Mouse (Mus musculus) liver, adult 2 months (tissue): ENCODE data around the gene Ncmap. TPM values are rescaled to one million over a fixed set of nuclear protein-coding genes. Genes with fewer than 3 reads are reported as not detected.

Experiments
- DNase-seq: peaks from one replicate; pipeline ENCODE4 v3.0.0-alpha.2; 2011; ENCODE audit warnings: low read depth, low spot score; ENCODE audit errors: extremely low read depth
- H3K27ac ChIP-seq: fragments of 200-500 bp; replicated peaks from 2 replicates; pipeline ENCODE4 v1.5.1; 2012; ENCODE audit warnings: low read depth, mild to moderate bottlenecking, control low read depth, inconsistent platforms, low read length; ENCODE audit not compliant: insufficient read depth
- H3K27me3 ChIP-seq: fragments of 200-500 bp; 2 replicates; pipeline ENCODE4 v1.6.1; 2012; ENCODE audit warnings: mild to moderate bottlenecking, moderate library complexity, low read length, inconsistent platforms; ENCODE audit not compliant: control insufficient read depth, insufficient read depth
- H3K36me3 ChIP-seq: fragments of 200-500 bp; 2 replicates; pipeline ENCODE4 v1.6.1; 2012; ENCODE audit warnings: low read length, inconsistent platforms; ENCODE audit not compliant: control insufficient read depth, insufficient read depth
- H3K4me1 ChIP-seq: fragments of 200-500 bp; 2 replicates; pipeline ENCODE4 v1.6.1; 2011; ENCODE audit warnings: low read length; ENCODE audit not compliant: control insufficient read depth, insufficient read depth
- H3K4me3 ChIP-seq: fragments of 200-500 bp; 2 replicates; pipeline ENCODE4 v1.5.1; 2011; ENCODE audit warnings: low read depth, mild to moderate bottlenecking, control low read depth, low read length, moderate library complexity; ENCODE audit not compliant: insufficient read depth
- H3K79me2 ChIP-seq: fragments of 200-500 bp; 2 replicates; pipeline ENCODE4 v1.6.1; 2012; ENCODE audit warnings: inconsistent platforms, mild to moderate bottlenecking, low read length, moderate library complexity; ENCODE audit not compliant: control insufficient read depth, insufficient read depth
- H3K9ac ChIP-seq: fragments of 200-500 bp; 2 replicates; pipeline ENCODE4 v1.6.1; 2012; ENCODE audit warnings: low read depth, mild to moderate bottlenecking, control low read depth, inconsistent platforms, low read length
- CTCF ChIP-seq: fragments of 200-500 bp; IDR thresholded peaks from 2 replicates; pipeline ENCODE4 v1.5.1; 2011; ENCODE audit warnings: low read depth, low read length, control low read depth
- POLR2A ChIP-seq: fragments of 200-500 bp; IDR thresholded peaks from 2 replicates; pipeline ENCODE4 v1.6.1; 2011; ENCODE audit warnings: low read length, control low read depth; ENCODE audit not compliant: insufficient read depth; ENCODE audit errors: extremely low read depth
- WGBS: fragments of 180-500 bp; shearing (Covaris S2); methylation state at CpG from one replicate; pipeline ENCODE4 v1.1.7; 2018; 5-methylcytosine and 5-hydroxymethylcytosine counted together
- polyA plus RNA-seq: library from polyadenylated mRNA; depleted of rRNA; stranded (reverse); fragments of >200 nt; gene quantifications from 2 replicates; pipeline ENCODE4 v1.2.3, GENCODE M21; 2012
- total RNA-seq: library from RNA; depleted of rRNA; stranded (reverse); fragments of >200 nt; gene quantifications from 2 replicates; pipeline ENCODE4 v1.2.3, GENCODE M21; 2014

The Ncmap gene
- total and polyA plus RNA-seq, 2 experiments: 3.6 to 3.7 TPM

GRCm38 (mm10) chr4:135397551-135397950 lies 476 bp downstream of the Ncmap start:
- Histone ChIP-seq H3K27ac (no peak overlapping the region), H3K36me3 (no peaks in the 10 kb centered on the region), H3K4me3 (no peak overlapping the region), H3K4me1 (no peaks in the 10 kb centered on the region), H3K27me3 (peaks cover 13% of the 10 kb centered on the region), H3K9ac (no peak overlapping the region), H3K79me2 (no peaks in the 10 kb centered on the region)
- DNase-seq: no peak
- TF ChIP-seq CTCF (no peak), POLR2A (no peak)
- WGBS: 12% methylated on average over 16 of the region's 16 CpGs

- Histone ChIP-seq H3K36me3 (no peaks in the 10 kb centered on the region), H3K9ac (no peak overlapping the region), H3K4me1 (no peaks in the 10 kb centered on the region), H3K27me3 (peaks cover 13% of the 10 kb centered on the region), H3K27ac (no peak overlapping the region), H3K79me2 (no peaks in the 10 kb centered on the region), H3K4me3 (no peak overlapping the region)
- 85% methylated on average over 5 of the region's 5 CpGs for WGBS
- TF ChIP-seq POLR2A (no peak), CTCF (no peak; the same call in 1 of the 2 replicates)
- no peak for DNase-seq
These were observed 1.7 kb downstream of the Ncmap start for GRCm38 (mm10) chr4:135396303-135396702.

GRCm38 (mm10) chr4:135395375-135395774 lies 2.7 kb downstream of the Ncmap start:
- WGBS: 80% methylated on average over 4 of the region's 4 CpGs
- no peak overlapping the region for H3K9ac ChIP-seq
- no peak overlapping the region for H3K4me3 ChIP-seq
- no peaks in the 10 kb centered on the region for H3K36me3 ChIP-seq
- no peaks in the 10 kb centered on the region for H3K79me2 ChIP-seq
- H3K27ac ChIP-seq: no peak overlapping the region
- H3K4me1 ChIP-seq: no peaks in the 10 kb centered on the region
- no peak for DNase-seq
- H3K27me3 ChIP-seq: peaks cover 13% of the 10 kb centered on the region
- no peak for TF ChIP-seq CTCF
- TF ChIP-seq POLR2A: no peak

GRCm38 (mm10) chr4:135394666-135395065 lies 3.4 kb downstream of the Ncmap start:
- 81% methylated on average over 7 of the region's 7 CpGs for WGBS
- H3K27ac ChIP-seq: no peak overlapping the region
- H3K36me3 ChIP-seq: no peaks in the 10 kb centered on the region
- H3K9ac ChIP-seq: no peak overlapping the region
- no peaks in the 10 kb centered on the region for H3K79me2 ChIP-seq
- H3K27me3 ChIP-seq: peaks cover 13% of the 10 kb centered on the region
- TF ChIP-seq POLR2A (no peak), CTCF (no peak)
- H3K4me1 ChIP-seq: no peaks in the 10 kb centered on the region
- DNase-seq: no peak
- no peak overlapping the region for H3K4me3 ChIP-seq

GRCm38 (mm10) chr4:135393381-135393780 lies 4.6 kb downstream of the Ncmap start:
- H3K4me3 ChIP-seq: no peak overlapping the region
- H3K9ac ChIP-seq: no peak overlapping the region
- H3K27me3 ChIP-seq: peaks cover 11% of the 10 kb centered on the region
- DNase-seq: no peak
- no peak overlapping the region for H3K27ac ChIP-seq
- 84% methylated on average over 6 of the region's 6 CpGs for WGBS
- H3K4me1 ChIP-seq: no peaks in the 10 kb centered on the region
- TF ChIP-seq POLR2A (no peak), CTCF (no peak)
- no peaks in the 10 kb centered on the region for H3K79me2 ChIP-seq
- H3K36me3 ChIP-seq: no peaks in the 10 kb centered on the region

- Histone ChIP-seq H3K9ac (no peak overlapping the region), H3K36me3 (no peaks in the 10 kb centered on the region), H3K79me2 (no peaks in the 10 kb centered on the region), H3K27me3 (peaks cover 5% of the 10 kb centered on the region; the same call in 1 of the 2 replicates), H3K27ac (no peak overlapping the region), H3K4me1 (no peaks in the 10 kb centered on the region), H3K4me3 (no peak overlapping the region)
- DNase-seq: no peak
- TF ChIP-seq CTCF: no peak
- TF ChIP-seq POLR2A: no peak
- 88% methylated on average over 3 of the region's 3 CpGs for WGBS
These were observed 5.2 kb downstream of the Ncmap start for GRCm38 (mm10) chr4:135392801-135393200.
